ENCODE assay signal across 8 mouse cellular contexts in the genomic region with DNA sequence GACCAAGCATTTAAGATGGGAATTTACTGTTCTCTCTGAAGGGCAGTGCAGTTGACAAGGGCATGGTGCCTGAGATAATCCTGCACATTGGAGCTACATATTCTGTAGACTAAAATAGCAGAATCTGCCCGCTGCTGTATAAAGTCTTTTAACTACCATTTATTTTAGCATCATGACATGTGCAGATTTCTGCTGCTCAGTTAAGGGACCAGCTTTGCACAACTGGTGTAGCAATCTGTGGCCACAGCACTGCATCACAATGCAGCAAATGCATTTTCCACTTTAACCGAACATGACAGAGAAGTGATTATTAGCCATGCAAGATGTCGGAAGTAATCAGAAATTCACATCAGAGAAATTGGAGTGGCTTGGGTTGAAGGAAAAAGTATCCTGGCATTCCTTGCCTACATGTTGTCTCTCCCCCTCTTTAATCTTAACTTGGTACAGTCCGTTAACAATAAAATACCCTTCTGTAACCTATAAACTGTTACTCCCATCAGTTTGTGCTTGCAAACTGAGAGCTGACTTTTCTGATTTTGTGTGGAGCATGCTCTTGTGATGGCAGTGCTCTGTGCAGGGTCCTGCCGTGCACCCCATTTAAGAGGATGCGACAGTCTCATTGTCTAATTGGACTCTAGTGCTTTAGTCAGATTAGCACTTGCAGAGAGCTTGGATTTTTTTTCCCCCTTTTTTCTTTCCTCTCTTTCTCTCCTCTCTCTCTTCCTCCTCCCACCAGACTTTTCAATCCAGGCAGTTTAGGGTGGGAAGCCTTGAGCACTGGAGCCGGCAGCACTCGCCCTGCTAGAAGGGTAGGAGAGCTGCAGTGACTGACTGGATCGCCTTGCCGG. TPM values are rescaled to one million over a fixed set of nuclear protein-coding genes. Genes with fewer than 3 reads are reported as not detected.
A peak's percentile ranks its signal among the peaks of the same experiment; 100 is the strongest.
DNase-seq lines count a peak whose midpoint lies in the region; ATAC-seq and TF ChIP-seq lines count a peak whose summit lies in the region.

No protein-coding gene starts in this region.

- no peak overlapping the region for H3K9ac ChIP-seq in lung, embryonic 15.5 days
- H3K9ac ChIP-seq in lung, postnatal 0 days (replicated peaks; ENCODE audit: low read depth): no peak overlapping the region
- H3K9ac ChIP-seq in heart, embryonic 12.5 days: peak overlapping the region; percentile 54; the same call in 1 of the 2 replicates

- H3K9me3 ChIP-seq in lung, embryonic 15.5 days: no peaks in the 10 kb centered on the region
- no peaks in the 10 kb centered on the region for H3K9me3 ChIP-seq in lung, postnatal 0 days (ENCODE audit: low read length)
- H3K9me3 ChIP-seq in heart, embryonic 12.5 days (replicated peaks): no peaks in the 10 kb centered on the region

- no peak for TF ChIP-seq EP300 in lung, postnatal 0 days (IDR thresholded peaks at IDR 0.05)

- H3K4me2 ChIP-seq in lung, embryonic 15.5 days: peak overlapping the region; percentile 31; the same call in 1 of the 2 replicates
- no peak overlapping the region for H3K4me2 ChIP-seq in lung, postnatal 0 days (replicated peaks; ENCODE audit: low read depth, low read length)
- peak overlapping the region; percentile 56 for H3K4me2 ChIP-seq in heart, embryonic 12.5 days

- peak; percentile 41; the same call in 1 of the 2 replicates for TF ChIP-seq POLR2A in olfactory bulb, adult 2 months (IDR thresholded peaks at IDR 0.05; ENCODE audit: insufficient read depth, low read depth, low read length)

- H3K27ac ChIP-seq in lung, embryonic 15.5 days: no peak overlapping the region
- no peak overlapping the region for H3K27ac ChIP-seq in lung, postnatal 0 days (ENCODE audit: low read length)
- peak overlapping the region; percentile 72 for H3K27ac ChIP-seq in heart, embryonic 12.5 days (ENCODE audit: poor library complexity, severe bottlenecking)
- peak overlapping the region; percentile 88 for H3K27ac ChIP-seq in olfactory bulb, adult 2 months (ENCODE audit: insufficient read depth, low read depth, low read length)

- no peak for ATAC-seq in lung, embryonic 15.5 days (ENCODE audit: borderline replicate concordance, extremely low read depth, low FRiP score, low TSS enrichment)
- no peak for ATAC-seq in lung, postnatal 0 days
- ATAC-seq in heart, embryonic 12.5 days (ENCODE audit: insufficient number of reproducible peaks, low FRiP score): no peak

- no peak for DNase-seq in lung, postnatal 0 days (ENCODE audit: low spot score)
- peak; percentile 37 to 59 for DNase-seq in layer of hippocampus, postnatal 14 days (ENCODE audit: low spot score in 2 of 2)
- DNase-seq in thymus, postnatal 0 days (ENCODE audit: low spot score): no peak
- no peak for DNase-seq in adrenal gland, postnatal 25 days
- no peak for DNase-seq in cerebellum, adult 11-12 months

- H3K4me1 ChIP-seq in lung, embryonic 15.5 days: peaks cover 33% of the 10 kb centered on the region
- H3K4me1 ChIP-seq in lung, postnatal 0 days (ENCODE audit: insufficient read depth, low read depth, low read length): no peaks in the 10 kb centered on the region
- H3K4me1 ChIP-seq in heart, embryonic 12.5 days (replicated peaks): peaks cover 46% of the 10 kb centered on the region
- H3K4me1 ChIP-seq in olfactory bulb, adult 2 months (ENCODE audit: control insufficient read depth, insufficient read depth, low read length): peaks cover 6% of the 10 kb centered on the region

- TF ChIP-seq CTCF in lung, postnatal 0 days (IDR thresholded peaks at IDR 0.05): no peak
- TF ChIP-seq CTCF in olfactory bulb, adult 2 months (IDR thresholded peaks at IDR 0.05; ENCODE audit: insufficient read depth, low read depth, low read length): no peak

- 37% methylated on average over 10 of the region's 10 CpGs for WGBS in lung, embryonic 15.5 days
- 47% methylated on average over 10 of the region's 10 CpGs for WGBS in lung, postnatal 0 days
- 48% methylated on average over 10 of the region's 10 CpGs for WGBS in heart, embryonic 12.5 days
- WGBS in olfactory bulb, adult 2 months: 10% methylated on average over 10 of the region's 10 CpGs

- no peaks in the 10 kb centered on the region for H3K36me3 ChIP-seq in lung, embryonic 15.5 days
- H3K36me3 ChIP-seq in lung, postnatal 0 days (ENCODE audit: insufficient read depth, low read length): no peaks in the 10 kb centered on the region
- H3K36me3 ChIP-seq in heart, embryonic 12.5 days: no peaks in the 10 kb centered on the region

- 0 out of 2 replicates have a peak overlapping the region, but pooled peaks have one; percentile 0 for H3K4me3 ChIP-seq in lung, embryonic 15.5 days
- no peak overlapping the region for H3K4me3 ChIP-seq in lung, postnatal 0 days (ENCODE audit: low read depth, low read length)
- H3K4me3 ChIP-seq in heart, embryonic 12.5 days: no peak overlapping the region
- H3K4me3 ChIP-seq in olfactory bulb, adult 2 months (ENCODE audit: insufficient read depth, low read depth, low read length): peak overlapping the region; percentile 58

- no peaks in the 10 kb centered on the region for H3K27me3 ChIP-seq in lung, embryonic 15.5 days
- no peaks in the 10 kb centered on the region for H3K27me3 ChIP-seq in lung, postnatal 0 days (replicated peaks; ENCODE audit: insufficient read depth, low read length)
- H3K27me3 ChIP-seq in heart, embryonic 12.5 days (replicated peaks): no peaks in the 10 kb centered on the region

RNA-seq across cellular contexts. Expression of a gene that starts 52.2 kb away (rescaled TPM):
- 99.9 and 101 TPM in 2 replicates for polyA plus RNA-seq in lung, embryonic 15.5 days (2015; fragmentation: Nextera tagmentation; extraction: Ambion mirVana)
- polyA plus RNA-seq in lung, postnatal 0 days (2015; fragmentation: Nextera tagmentation; extraction: Ambion mirVana): 26.7 and 27.1 TPM in 2 replicates
- polyA plus RNA-seq in heart, embryonic 12.5 days (2016; fragmentation: Nextera tagmentation; extraction: Ambion mirVana): 71.6 and 73.6 TPM in 2 replicates
- 10 to 100 TPM; 54.8 to 56.1 TPM for total RNA-seq in layer of hippocampus, postnatal 14 days (2021)
- not detected in 2 replicates for polyA plus RNA-seq in olfactory bulb, adult 2 months (2012; ENCODE audit: insufficient read depth, insufficient read length, low replicate concordance, missing spikeins)
- polyA plus RNA-seq in thymus, postnatal 0 days (2015; fragmentation: Nextera tagmentation; extraction: Ambion mirVana): 48.3 and 54.2 TPM in 2 replicates
- 16.1 and 21.9 TPM in 2 replicates for total RNA-seq in adrenal gland, postnatal 25 days (2021)

Comparison
In these comparisons a context has a peak if more than half of its experiments do, and no peak if none do; other contexts are left out.
1. H3K4me3 ChIP-seq: peak in lung, embryonic 15.5 days (single experiment) and olfactory bulb, adult 2 months (single experiment); none in lung, postnatal 0 days (single experiment) and heart, embryonic 12.5 days (single experiment).
2. H3K27ac ChIP-seq: peak in heart, embryonic 12.5 days (single experiment) and olfactory bulb, adult 2 months (single experiment); none in lung, embryonic 15.5 days (single experiment) and lung, postnatal 0 days (single experiment).
3. DNase-seq: peak in layer of hippocampus, postnatal 14 days (2 of 2); none in lung, postnatal 0 days (single experiment), thymus, postnatal 0 days (single experiment), adrenal gland, postnatal 25 days (single experiment) and cerebellum, adult 11-12 months (single experiment).